Mouse (Mus musculus) Patski (cell line): ENCODE data around the gene Tmem121. TPM values are rescaled to one million over a fixed set of nuclear protein-coding genes. Genes with fewer than 3 reads are reported as not detected.
A peak's percentile ranks its signal among the peaks of the same experiment; 100 is the strongest.

Experiments
- ATAC-seq: fragments of 100-300 bp; one replicate; pipeline ENCODE4 v1.8.0; 2021
- CTCF ChIA-PET: fragments of 350-600 bp; sonication (Branson Sonifier 250); formaldehyde crosslinking; loops from one replicate; lab custom pipeline; 2022; ENCODE audit warnings: inconsistent platforms; lab: Charles Lee
- POLR2A ChIA-PET: fragments of 350-600 bp; sonication (Branson Sonifier 250); formaldehyde crosslinking; loops from one replicate; lab custom pipeline; 2022; ENCODE audit warnings: antibody characterized with exemption, inconsistent platforms; lab: Charles Lee
- DNase-seq: peaks from one replicate; pipeline ENCODE4 v3.0.0-alpha.2; 2011; ENCODE audit warnings: low read depth, low spot score
- H3K27me3 ChIP-seq: fragments of 371-371 bp; one replicate; pipeline ENCODE4 v1.5.1; 2021
- CTCF ChIP-seq: fragments of 100-300 bp; IDR thresholded peaks from one replicate; pipeline ENCODE4 v1.5.1; 2021
- in situ Hi-C: fragments of 300-500 bp; cut with MboI; formaldehyde crosslinking; loops from 3 replicates; pipeline ENCODE4 v1.11.1; 2018; ENCODE audit warnings: low pct_unique_long_range_greater_than_20kb, mixed read lengths
- polyA plus RNA-seq: library from polyadenylated mRNA; unstranded; gene quantifications from one replicate; pipeline ENCODE4 v1.2.3, GENCODE M21; 2021

Gene Tmem121
- polyA plus RNA-seq, 1 experiment from 2014 or later: 12.3 TPM

DNA sequence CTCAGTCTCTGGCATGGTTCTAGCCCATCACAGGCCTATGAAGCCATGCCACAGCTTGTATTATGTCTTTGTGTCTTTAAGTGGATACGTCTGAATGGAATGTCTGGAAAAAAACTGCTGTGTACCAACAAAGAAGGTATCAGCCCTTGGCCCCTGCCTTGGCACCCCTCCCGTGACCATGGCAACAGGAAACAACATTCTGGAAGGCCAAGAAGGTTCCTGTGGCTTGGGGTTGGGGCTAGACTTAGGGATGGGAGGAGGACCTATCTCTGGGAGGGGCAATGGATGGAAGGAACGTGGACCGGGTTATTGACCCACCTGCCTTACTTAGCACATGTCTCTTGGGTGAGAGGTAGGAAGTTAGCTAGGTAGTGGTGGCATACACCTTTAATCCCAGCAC is 36.4 kb upstream of the Tmem121 start:
- DNase-seq (no peak), ATAC-seq (no peak)
- in situ Hi-C loops: no loop called here
- ChIA-PET CTCF (no interaction called here), POLR2A (no interaction called here)
- TF ChIP-seq CTCF: no peak
- H3K27me3 ChIP-seq: no peaks in the 10 kb centered on the region

DNA sequence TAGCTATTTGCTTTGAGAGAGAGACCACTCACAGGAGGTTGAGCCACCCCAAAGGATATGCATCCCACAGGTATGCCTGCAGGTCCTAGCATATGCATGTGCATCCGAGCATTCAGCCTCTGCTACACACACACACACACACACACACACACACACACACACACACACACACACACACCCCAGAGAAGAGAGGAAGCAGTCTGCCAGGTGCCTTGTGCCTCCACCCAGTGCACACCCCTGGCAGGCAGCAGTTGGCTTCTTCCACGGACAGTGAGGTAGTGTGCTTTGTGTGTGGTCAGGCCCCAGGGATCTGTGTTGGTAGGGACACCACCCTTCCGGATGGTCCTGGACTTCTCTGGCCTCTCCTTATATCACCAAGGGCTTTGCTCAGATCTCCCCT is 35.8 kb upstream of the Tmem121 start:
- in situ Hi-C loops: loop anchor here (5.0 kb wide), 1 partner anchor 143 kb away; no protein-coding TSS in a partner anchor
- ChIA-PET POLR2A (interaction anchor here (1.4 kb wide), 1 partner anchor 76 kb away, joined by 3 read pairs; the partner anchor contains the start of gene Tex22), CTCF (interaction anchor here (1.7 kb wide), 1 partner anchor 9 kb away, joined by 5 read pairs; no protein-coding TSS in a partner anchor)
- no peak for ATAC-seq
- no peak for DNase-seq
- TF ChIP-seq CTCF: no peak
- H3K27me3 ChIP-seq: no peaks in the 10 kb centered on the region

DNA sequence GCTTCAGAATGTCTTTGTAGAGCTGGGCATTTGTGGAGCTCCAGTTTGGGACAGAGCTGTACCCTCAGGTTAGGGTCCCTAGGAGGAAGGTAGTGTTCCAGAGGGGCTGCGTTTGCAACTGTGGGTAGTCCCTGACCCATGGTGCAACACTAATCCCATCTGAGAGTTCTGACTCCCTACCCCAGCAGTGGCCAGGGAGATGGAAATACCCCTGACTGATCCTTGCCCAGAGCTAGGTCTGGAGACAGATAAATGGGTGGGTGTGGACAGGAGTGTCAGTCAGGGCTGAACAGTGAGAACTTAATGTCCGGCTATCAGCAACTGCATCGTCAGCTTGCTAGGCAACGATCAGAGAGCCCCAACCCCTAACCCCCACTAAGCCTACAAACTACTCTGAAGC is 35.1 kb upstream of the Tmem121 start:
- ChIA-PET POLR2A (interaction anchor here (1.2 to 1.4 kb wide), 2 partner anchors 10 to 77 kb away, joined by 3 to 4 read pairs; partner anchors contain the start of gene Tex22), CTCF (interaction anchor here (1.3 to 1.7 kb wide), 2 partner anchors 9 to 37 kb away, joined by 3 to 5 read pairs; no protein-coding TSS in a partner anchor)
- in situ Hi-C loops: loop anchor here (5.0 kb wide), 1 partner anchor 143 kb away; no protein-coding TSS in a partner anchor
- H3K27me3 ChIP-seq: no peaks in the 10 kb centered on the region
- ATAC-seq (no peak), DNase-seq (no peak)
- TF ChIP-seq CTCF: no peak

DNA sequence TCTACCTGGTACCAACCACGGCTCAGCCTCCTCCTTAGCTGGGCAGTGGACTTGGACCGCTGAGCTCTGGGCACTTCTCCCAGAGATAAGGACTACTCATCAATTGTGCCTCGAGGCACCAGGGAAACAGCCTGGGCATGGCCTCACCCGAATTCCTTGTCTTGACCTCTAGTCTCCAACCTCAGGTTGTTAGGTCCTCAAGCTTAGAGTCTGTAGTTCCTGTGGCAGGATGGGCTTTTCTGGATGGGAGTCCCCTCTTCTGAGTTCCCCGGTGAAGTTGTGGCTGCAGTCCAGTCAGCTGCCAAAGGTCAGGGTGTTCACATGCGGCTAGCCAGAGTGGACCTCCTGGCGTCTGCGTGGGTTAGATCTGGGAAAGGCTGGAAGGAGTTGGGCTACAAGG is 34.7 kb upstream of the Tmem121 start:
- TF ChIP-seq CTCF: no peak
- ChIA-PET CTCF (interaction anchor here (1.3 to 1.7 kb wide), 2 partner anchors 10 to 37 kb away, joined by 3 to 5 read pairs; no protein-coding TSS in a partner anchor), POLR2A (interaction anchor here (1.2 to 1.4 kb wide), 2 partner anchors 11 to 77 kb away, joined by 3 to 4 read pairs; partner anchors contain the start of gene Tex22)
- ATAC-seq (no peak), DNase-seq (no peak)
- H3K27me3 ChIP-seq: no peaks in the 10 kb centered on the region
- in situ Hi-C loops: loop anchor here (5.0 kb wide), 1 partner anchor 144 kb away; no protein-coding TSS in a partner anchor

DNA sequence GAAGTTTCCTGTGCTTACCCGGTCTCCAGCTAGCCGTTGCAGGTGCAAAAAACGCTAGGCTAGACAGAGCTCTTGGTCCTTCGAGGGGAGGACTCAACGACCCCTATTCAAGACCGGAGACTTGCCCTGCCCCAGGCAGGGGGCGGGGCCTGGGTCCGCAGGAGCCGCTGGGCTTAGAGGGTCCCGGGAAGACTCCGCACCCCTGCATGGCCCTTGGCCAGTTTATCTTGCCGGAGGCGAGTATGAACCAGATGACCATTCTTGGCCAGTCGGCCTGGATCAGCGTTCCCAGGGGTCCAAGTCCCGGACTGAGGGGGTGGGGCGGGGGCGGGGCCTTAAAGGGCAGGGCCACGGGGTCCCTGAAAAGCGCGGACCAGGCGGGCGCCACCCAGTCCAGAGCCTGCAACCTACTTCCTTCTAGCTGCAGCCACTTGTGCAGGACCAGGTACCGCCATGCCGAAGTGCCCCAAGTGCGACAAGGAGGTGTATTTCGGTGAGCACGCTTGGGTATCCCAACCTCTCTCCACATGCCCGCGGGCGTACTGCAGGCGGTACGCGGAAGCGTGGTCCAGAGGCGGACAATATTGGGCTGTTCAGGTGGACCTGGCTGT is 34.0 kb upstream of the Tmem121 start:
- no peaks in the 10 kb centered on the region for H3K27me3 ChIP-seq
- no peak for DNase-seq
- in situ Hi-C loops: loop anchor here (5.0 kb wide), 1 partner anchor 144 kb away; no protein-coding TSS in a partner anchor
- ChIA-PET CTCF (interaction anchor here (1.3 to 1.7 kb wide), 2 partner anchors 11 to 36 kb away, joined by 3 to 5 read pairs; no protein-coding TSS in a partner anchor), POLR2A (interaction anchor here (1.2 kb wide), 1 partner anchor 11 kb away, joined by 4 read pairs; no protein-coding TSS in a partner anchor)
- ATAC-seq: no peak
- no peak for TF ChIP-seq CTCF

DNA sequence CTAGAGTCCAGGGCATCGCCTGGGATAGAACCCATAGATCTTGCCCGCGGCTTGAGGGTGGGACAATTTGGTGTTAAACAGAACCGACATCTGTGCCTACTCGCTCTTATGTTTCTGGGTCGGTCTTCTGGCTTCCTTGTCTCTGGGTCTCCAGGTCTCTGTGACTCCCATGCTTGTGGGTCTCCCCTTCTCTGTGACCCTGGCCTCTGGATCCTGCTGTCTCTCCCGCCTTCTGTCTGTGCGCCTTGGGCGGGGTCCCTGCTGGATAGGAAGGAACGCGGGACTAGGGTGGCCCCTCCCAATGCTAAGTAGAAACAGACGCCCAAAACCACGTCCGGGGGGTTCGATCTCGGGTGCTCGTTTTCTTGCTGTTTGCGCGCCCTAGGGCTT is 33.5 kb upstream of the Tmem121 start:
- ChIA-PET CTCF (no interaction called here), POLR2A (no interaction called here)
- TF ChIP-seq CTCF: no peak
- DNase-seq (no peak), ATAC-seq (no peak)
- in situ Hi-C loops: loop anchor here (5.0 kb wide), 1 partner anchor 145 kb away; no protein-coding TSS in a partner anchor
- H3K27me3 ChIP-seq: no peaks in the 10 kb centered on the region

DNA sequence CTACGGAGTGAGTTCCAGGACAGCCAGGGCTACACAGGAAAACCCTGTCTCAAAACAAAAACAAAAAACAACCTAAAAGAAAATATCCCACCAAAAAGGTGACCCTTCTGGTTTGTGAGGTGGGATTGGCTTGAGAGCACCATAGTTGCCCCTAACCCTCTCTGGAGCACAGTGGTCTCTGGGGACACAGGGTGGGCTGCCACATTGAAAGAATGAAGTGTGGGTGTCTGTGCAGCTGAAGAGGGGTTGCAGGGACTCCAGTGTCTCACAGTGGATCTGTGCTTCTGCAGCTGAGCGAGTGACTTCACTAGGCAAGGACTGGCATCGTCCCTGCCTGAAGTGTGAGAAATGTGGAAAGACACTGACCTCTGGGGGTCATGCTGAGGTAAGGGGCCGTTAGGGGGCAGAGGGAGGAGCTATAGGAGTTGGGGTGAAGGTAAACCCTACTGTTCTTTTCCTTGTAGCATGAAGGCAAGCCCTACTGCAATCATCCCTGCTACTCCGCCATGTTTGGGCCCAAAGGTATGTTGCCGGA is 32.7 kb upstream of the Tmem121 start:
- no peak for ATAC-seq
- no peaks in the 10 kb centered on the region for H3K27me3 ChIP-seq
- no peak for TF ChIP-seq CTCF

DNA sequence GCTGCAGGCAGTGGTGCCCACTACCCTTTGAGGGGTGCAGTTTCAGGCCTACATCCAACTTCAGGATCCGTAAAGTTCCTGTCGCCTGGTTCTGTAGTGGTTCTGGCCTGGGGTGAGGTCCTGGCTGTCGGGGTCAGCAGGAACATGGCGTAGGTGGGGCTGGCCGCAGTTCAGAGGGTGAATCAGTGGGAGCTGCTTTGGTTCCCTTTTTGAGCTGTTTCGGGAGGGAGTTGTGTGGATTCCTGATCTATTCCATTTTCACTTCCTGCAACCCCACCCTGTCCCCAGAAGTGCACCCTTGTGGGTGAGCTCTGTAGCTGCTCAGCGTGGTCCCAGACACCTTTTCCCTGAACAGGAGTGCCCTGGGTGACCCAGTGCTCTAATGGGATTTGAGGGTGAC is 31.8 kb upstream of the Tmem121 start:
- CTCF ChIA-PET: no interaction called here
- DNase-seq (no peak), ATAC-seq (no peak)
- TF ChIP-seq CTCF: no peak
- POLR2A ChIA-PET: no interaction called here
- in situ Hi-C loops: loop anchor here (5.0 kb wide), 1 partner anchor 147 kb away; no protein-coding TSS in a partner anchor
- no peaks in the 10 kb centered on the region for H3K27me3 ChIP-seq

More for the DNA sequence above, 32.7 kb upstream of the Tmem121 start:
- no peak for DNase-seq
- POLR2A ChIA-PET: no interaction called here
- in situ Hi-C loops: loop anchor here (5.0 kb wide), 1 partner anchor 146 kb away; no protein-coding TSS in a partner anchor
- CTCF ChIA-PET: no interaction called here

DNA sequence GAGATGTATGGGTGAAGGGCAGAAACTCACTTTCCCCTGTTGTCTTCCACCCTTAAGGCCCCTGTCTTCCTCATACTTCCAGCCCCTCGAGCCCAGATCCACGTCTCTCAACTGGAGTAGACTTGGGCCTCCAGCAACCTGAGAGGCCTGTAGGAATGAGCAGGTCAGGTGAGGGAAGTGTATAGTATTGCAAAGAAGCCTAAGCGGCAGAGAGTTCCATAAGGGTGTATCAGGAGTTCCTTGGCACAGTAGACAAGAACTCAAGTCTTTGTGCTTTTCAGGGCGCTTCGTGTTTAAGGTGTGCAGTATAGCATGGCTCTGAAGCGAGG is 31.0 kb upstream of the Tmem121 start:
- ATAC-seq (no peak), DNase-seq (no peak)
- TF ChIP-seq CTCF: no peak
- H3K27me3 ChIP-seq: no peaks in the 10 kb centered on the region
- in situ Hi-C loops: loop anchor here (5.0 kb wide), 1 partner anchor 147 kb away; no protein-coding TSS in a partner anchor
- POLR2A ChIA-PET: no interaction called here
- CTCF ChIA-PET: interaction anchor here (0.8 to 3.0 kb wide), 7 partner anchors 9 to 149 kb away, joined by 3 to 19 read pairs (median 3); partner anchors contain the start of gene Crip1

DNA sequence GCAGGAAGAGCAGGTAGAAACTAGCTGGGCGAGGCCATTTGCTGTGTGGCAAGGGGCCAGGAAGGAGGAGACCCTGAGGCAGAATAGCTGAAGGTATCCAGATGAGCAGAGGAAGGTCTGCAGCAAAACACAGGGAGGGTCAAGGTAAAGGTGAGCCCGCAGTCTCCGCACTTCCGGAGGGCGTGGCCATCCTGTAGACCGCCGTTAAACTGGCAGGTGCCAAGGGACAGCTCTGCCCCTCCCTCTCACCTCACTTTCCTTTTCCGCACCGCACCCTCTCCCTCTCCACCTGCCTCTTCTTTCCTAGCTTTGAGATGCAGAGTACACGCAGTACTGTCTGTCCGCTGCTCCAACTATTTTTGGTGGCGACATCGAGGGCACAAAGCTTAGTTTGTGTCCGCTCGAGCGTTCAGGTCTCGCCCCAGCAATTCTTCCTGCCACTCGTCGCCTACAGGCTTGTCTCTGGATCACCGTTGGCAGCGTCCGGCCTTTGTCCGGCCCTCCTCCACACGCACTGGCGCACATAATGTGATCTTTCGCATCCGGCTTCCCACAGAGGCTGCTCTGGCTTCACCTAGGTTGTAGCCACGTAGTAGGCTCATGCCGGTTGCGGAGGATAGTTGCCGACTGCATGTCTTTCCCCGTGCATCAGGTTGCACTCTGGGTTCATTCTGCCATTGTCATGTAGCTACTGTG is 30.5 kb upstream of the Tmem121 start:
- ATAC-seq: peak; percentile 28
- CTCF ChIA-PET: interaction anchor here (0.8 to 3.0 kb wide), 7 partner anchors 9 to 150 kb away, joined by 3 to 19 read pairs (median 3); partner anchors contain the start of gene Crip1
- no peak for DNase-seq
- in situ Hi-C loops: no loop called here
- no peaks in the 10 kb centered on the region for H3K27me3 ChIP-seq
- POLR2A ChIA-PET: interaction anchor here (1.1 kb wide), 1 partner anchor 14 kb away, joined by 4 read pairs; no protein-coding TSS in a partner anchor
- no peak for TF ChIP-seq CTCF
